Mouse (Mus musculus): Measurements from ENCODE around the gene Il6ra. TPM values are rescaled to one million over a fixed set of nuclear protein-coding genes. Genes with fewer than 3 reads are reported as not detected.

Il6ra gene
- polyA plus RNA-seq, 1 experiment from 2014 or later, result 1.1 TPM

- Histone ChIP-seq H3K9me3 (no peaks in the 10 kb centered on the region), H3K27ac (no peak overlapping the region), H3K4me2 (no peak overlapping the region), H3K4me3 (no peak overlapping the region), H3K27me3 (no peaks in the 10 kb centered on the region), H3K9ac (no peak overlapping the region), H3K4me1 (replicated peaks) (no peaks in the 10 kb centered on the region), H3K36me3 (peaks cover 67% of the 10 kb centered on the region)
- WGBS, result 90% methylated on average over 3 of the region's 3 CpGs
- ATAC-seq (ENCODE audit: low FRiP score), result no peak
Observed at GRCm38 (mm10) chr3:89936495-89936894, 23.5 kb upstream of the Il6ra start.

- no peak overlapping the region for H3K4me3 ChIP-seq
- H3K4me2 ChIP-seq, result no peak overlapping the region
- H3K36me3 ChIP-seq, result peaks cover 35% of the 10 kb centered on the region
- no peak for ATAC-seq (ENCODE audit: low FRiP score)
- 97% methylated on average over 2 of the region's 2 CpGs for WGBS
- H3K4me1 ChIP-seq (replicated peaks), result no peaks in the 10 kb centered on the region
- H3K27me3 ChIP-seq, result 0 out of 2 replicates have a peak, but pooled peaks cover 3% of the 10 kb centered on the region
- no peak overlapping the region for H3K9ac ChIP-seq
- H3K9me3 ChIP-seq, result no peaks in the 10 kb centered on the region
- H3K27ac ChIP-seq, result no peak overlapping the region
Observed at GRCm38 (mm10) chr3:89932925-89933324, 19.9 kb upstream of the Il6ra start.

DNA sequence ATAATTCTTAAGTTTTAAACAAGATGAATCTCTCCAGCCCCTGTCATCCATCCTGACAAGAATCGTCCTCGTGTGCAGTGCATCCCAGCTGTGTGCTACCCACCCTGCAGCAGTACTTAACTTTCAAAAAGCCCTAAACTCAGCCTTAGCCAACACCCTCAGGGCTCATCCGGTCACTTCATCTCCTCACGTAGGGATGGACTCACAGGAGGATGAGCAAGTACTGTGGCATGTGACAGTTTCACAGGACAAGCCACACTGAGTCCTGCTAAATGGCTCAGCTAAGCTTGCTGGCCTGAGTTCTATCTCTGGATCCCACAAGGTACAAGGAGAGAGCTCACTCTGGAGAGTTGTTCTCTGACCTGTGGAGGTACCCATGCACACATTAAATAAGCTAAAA lies 16.0 kb upstream of the Il6ra start:
- H3K4me1 ChIP-seq (replicated peaks), result no peaks in the 10 kb centered on the region
- ATAC-seq (ENCODE audit: low FRiP score), result no peak
- H3K27me3 ChIP-seq, result 0 out of 2 replicates have a peak, but pooled peaks cover 3% of the 10 kb centered on the region
- peaks cover 2% of the 10 kb centered on the region; the same call in 1 of the 2 replicates for H3K36me3 ChIP-seq
- no peak overlapping the region for H3K9ac ChIP-seq
- H3K4me2 ChIP-seq, result no peak overlapping the region
- H3K4me3 ChIP-seq, result no peak overlapping the region
- H3K9me3 ChIP-seq, result no peaks in the 10 kb centered on the region
- WGBS, result 78% methylated on average over 4 of the region's 4 CpGs
- no peak overlapping the region for H3K27ac ChIP-seq

DNA sequence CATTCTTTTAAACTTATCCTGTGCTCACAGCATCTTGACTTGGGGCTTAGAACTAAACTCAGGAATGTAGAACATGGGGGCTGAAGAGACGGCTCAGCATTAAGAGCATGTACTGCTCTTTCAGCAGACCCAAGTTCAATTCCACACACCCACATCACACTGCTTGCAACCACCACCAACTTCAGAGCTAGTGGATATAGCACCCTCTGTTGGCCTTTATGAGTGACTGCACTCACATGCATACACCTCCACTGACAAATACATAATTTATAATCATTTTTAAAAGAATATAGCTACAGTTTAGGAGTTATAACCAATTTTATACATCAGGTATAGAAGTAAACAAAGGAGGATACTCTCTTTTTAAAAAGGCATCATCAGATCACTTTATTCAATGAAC lies 13.4 kb upstream of the Il6ra start:
- no peak for ATAC-seq (ENCODE audit: low FRiP score)
- no peak overlapping the region for H3K4me3 ChIP-seq
- no peaks in the 10 kb centered on the region for H3K9me3 ChIP-seq
- no peaks in the 10 kb centered on the region for H3K36me3 ChIP-seq
- no peak overlapping the region for H3K4me2 ChIP-seq
- H3K9ac ChIP-seq, result no peak overlapping the region
- H3K27me3 ChIP-seq, result 0 out of 2 replicates have a peak, but pooled peaks cover 3% of the 10 kb centered on the region
- H3K4me1 ChIP-seq (replicated peaks), result no peaks in the 10 kb centered on the region
- 94% methylated on average over 1 of the region's 1 CpGs for WGBS
- H3K27ac ChIP-seq, result no peak overlapping the region

DNA sequence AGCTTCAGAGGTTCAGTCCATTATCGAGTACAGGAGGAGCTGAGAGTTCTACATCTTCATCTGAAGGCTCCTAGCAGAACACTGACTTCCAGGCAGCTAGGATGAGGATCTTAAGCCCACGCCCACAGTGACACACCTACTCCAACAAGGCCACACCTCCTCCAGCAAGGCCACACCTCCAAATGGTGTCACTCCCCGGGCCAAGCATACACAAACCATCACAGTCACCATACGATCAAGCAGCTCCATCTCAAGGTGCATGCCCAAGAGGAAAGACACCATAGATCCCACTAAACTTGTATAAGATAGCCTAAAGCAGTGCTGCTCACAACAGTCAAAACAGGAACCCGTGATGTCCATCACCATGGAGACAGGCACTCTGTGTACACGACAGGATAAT lies 7.7 kb upstream of the Il6ra start:
- Histone ChIP-seq H3K36me3 (no peaks in the 10 kb centered on the region), H3K9ac (no peak overlapping the region), H3K4me1 (replicated peaks) (no peaks in the 10 kb centered on the region), H3K4me2 (no peak overlapping the region), H3K9me3 (no peaks in the 10 kb centered on the region), H3K4me3 (no peak overlapping the region), H3K27ac (no peak overlapping the region), H3K27me3 (peaks cover 3% of the 10 kb centered on the region; the same call in 1 of the 2 replicates)
- WGBS, result 75% methylated on average over 6 of the region's 6 CpGs
- ATAC-seq (ENCODE audit: low FRiP score), result no peak

DNA sequence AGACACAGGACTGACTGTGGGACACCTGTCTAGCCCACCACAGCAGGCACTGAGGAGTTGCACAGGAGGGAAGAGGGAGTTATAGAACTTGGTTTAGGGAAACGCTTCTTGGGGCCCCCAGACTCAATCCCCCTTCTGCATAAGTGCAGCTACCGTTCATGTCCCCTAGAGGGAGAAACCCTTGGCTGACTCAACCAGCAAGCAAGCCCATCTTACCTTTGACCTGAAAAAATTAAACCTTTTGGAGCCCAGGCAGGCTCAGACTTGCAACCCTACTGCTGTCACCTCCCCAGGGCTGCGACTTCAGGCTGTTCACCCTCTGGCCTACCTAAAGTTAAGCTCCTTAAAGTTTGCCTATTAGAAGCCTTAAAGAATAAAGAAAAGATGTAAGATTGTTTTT lies 4.4 kb upstream of the Il6ra start:
- no peaks in the 10 kb centered on the region for H3K9me3 ChIP-seq
- no peak overlapping the region for H3K4me3 ChIP-seq
- WGBS, result 64% methylated on average over 3 of the region's 3 CpGs
- H3K9ac ChIP-seq, result no peak overlapping the region
- peaks cover 14% of the 10 kb centered on the region for H3K4me1 ChIP-seq (replicated peaks)
- no peak overlapping the region for H3K27ac ChIP-seq
- peaks cover 36% of the 10 kb centered on the region for H3K27me3 ChIP-seq
- H3K36me3 ChIP-seq, result no peaks in the 10 kb centered on the region
- no peak overlapping the region for H3K4me2 ChIP-seq
- ATAC-seq (ENCODE audit: low FRiP score), result no peak

DNA sequence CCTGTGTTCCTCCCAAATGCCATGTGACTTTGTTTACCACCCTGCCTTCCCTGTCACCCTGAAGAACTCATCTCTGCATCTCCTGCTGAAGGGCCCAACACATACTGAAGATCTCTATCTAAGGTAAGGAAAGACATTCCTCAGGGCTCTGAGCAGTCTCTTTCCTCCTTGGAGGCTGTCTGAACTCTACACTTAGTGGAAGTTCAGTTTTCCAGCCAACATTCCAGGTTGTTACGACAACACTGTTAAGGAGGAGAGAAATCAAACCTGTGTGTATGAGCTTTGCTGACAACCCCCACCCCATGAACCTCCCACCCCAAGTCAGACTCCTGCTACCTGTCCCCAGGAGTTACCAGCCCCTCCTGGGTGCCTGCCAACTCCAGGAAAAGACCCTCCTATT lies 3.6 kb upstream of the Il6ra start:
- Histone ChIP-seq H3K9me3 (no peaks in the 10 kb centered on the region), H3K4me3 (no peak overlapping the region), H3K4me1 (replicated peaks) (peaks cover 18% of the 10 kb centered on the region), H3K36me3 (no peaks in the 10 kb centered on the region), H3K27ac (no peak overlapping the region), H3K4me2 (no peak overlapping the region), H3K27me3 (peaks cover 44% of the 10 kb centered on the region), H3K9ac (no peak overlapping the region)
- WGBS, result 93% methylated on average over 1 of the region's 1 CpGs
- ATAC-seq (ENCODE audit: low FRiP score), result no peak

DNA sequence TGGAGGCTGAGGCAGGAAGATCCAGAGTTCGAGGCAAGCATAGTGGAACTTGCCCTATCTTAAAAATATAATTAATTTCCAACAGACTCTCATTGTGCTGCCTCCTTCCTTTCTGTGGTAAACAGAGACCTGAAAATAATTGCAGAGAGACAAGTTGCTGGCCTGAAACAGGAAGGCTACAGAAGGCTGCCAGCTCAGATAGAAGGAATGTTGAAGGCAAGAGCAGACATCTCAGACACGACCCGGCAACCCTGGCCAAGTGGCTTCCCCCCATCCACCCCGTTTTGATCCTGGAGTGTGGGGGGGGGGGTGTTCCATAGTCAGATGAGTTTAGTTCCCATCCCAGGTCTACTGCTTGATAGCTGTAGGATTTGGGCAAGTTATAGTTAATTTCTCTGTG lies 1.7 kb upstream of the Il6ra start:
- Histone ChIP-seq H3K9ac (no peak overlapping the region), H3K27ac (no peak overlapping the region), H3K4me3 (no peak overlapping the region), H3K36me3 (no peaks in the 10 kb centered on the region), H3K27me3 (peaks cover 55% of the 10 kb centered on the region), H3K9me3 (no peaks in the 10 kb centered on the region), H3K4me2 (no peak overlapping the region), H3K4me1 (replicated peaks) (peaks cover 18% of the 10 kb centered on the region)
- no peak for ATAC-seq (ENCODE audit: low FRiP score)
- WGBS, result 88% methylated on average over 4 of the region's 4 CpGs

DNA sequence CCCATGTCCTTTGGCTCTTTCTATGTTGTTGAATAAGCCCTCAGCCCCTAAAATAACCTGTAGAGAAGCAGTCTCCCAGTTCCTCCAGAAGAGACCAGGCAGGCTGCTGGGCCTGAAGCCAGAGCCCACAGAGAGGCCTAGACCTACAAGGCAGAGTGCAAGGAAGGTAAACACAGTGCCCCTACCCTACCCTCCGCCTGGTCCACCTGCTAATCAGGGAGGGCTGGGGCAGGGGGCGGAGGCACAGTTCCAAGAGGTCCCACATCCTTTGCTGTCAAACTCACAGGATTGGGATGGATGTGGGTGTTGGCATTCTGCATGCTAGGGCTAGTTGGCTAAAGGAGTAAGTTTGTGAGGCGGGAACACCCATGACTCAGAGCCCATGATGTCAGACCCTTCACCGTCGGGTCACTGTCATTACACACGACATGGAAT lies 871 bp downstream of the Il6ra start:
- no peak overlapping the region for H3K27ac ChIP-seq
- peaks cover 55% of the 10 kb centered on the region for H3K27me3 ChIP-seq
- H3K4me1 ChIP-seq (replicated peaks), result peaks cover 18% of the 10 kb centered on the region
- H3K4me3 ChIP-seq, result no peak overlapping the region; the same call in 1 of the 2 replicates
- no peaks in the 10 kb centered on the region for H3K36me3 ChIP-seq
- peak overlapping the region; percentile 97 for H3K4me2 ChIP-seq
- ATAC-seq (ENCODE audit: low FRiP score), result peak; percentile 50; the same call in 1 of the 2 replicates
- 37% methylated on average over 6 of the region's 6 CpGs for WGBS
- H3K9me3 ChIP-seq, result no peaks in the 10 kb centered on the region
- H3K9ac ChIP-seq, result no peak overlapping the region

GRCm38 (mm10) chr3:89911207-89911606 lies 1.8 kb downstream of the Il6ra start:
- 80% methylated on average over 3 of the region's 3 CpGs for WGBS

GRCm38 (mm10) chr3:89909703-89910542 lies 3.1 kb downstream of the Il6ra start:
- Histone ChIP-seq H3K4me3 (no peak overlapping the region), H3K4me2 (no peak overlapping the region), H3K27ac (no peak overlapping the region), H3K9ac (no peak overlapping the region), H3K4me1 (replicated peaks) (peaks cover 18% of the 10 kb centered on the region), H3K27me3 (peaks cover 44% of the 10 kb centered on the region), H3K9me3 (no peaks in the 10 kb centered on the region), H3K36me3 (no peaks in the 10 kb centered on the region)
- no peak for ATAC-seq (ENCODE audit: low FRiP score)
- 61% methylated on average over 5 of the region's 5 CpGs for WGBS

More at GRCm38 (mm10) chr3:89911207-89911606, 1.8 kb downstream of the Il6ra start:
- no peak for ATAC-seq (ENCODE audit: low FRiP score)
- Histone ChIP-seq H3K9ac (no peak overlapping the region), H3K4me2 (no peak overlapping the region), H3K4me1 (replicated peaks) (peaks cover 18% of the 10 kb centered on the region), H3K27ac (no peak overlapping the region), H3K27me3 (peaks cover 55% of the 10 kb centered on the region), H3K36me3 (no peaks in the 10 kb centered on the region), H3K4me3 (no peak overlapping the region), H3K9me3 (no peaks in the 10 kb centered on the region)

DNA sequence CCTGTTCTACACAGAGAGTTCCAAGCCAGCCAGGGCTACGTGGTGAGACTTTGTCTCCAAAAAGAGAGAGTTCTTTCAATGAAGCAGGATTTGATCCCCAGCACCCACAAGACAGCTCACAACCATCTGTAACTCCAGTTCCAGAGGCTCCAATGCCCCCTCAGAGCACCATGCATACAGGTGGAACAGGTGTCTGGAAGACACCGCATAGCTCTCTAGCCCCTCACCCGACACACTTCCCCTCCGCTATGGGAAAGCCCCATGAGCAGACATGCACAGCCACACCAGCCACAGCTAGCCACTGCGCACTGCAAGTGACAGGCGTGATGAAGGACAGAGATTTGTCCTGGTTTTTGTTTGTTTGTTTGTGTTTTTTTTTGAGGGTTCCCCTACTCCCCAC lies 4.2 kb downstream of the Il6ra start:
- H3K4me3 ChIP-seq, result no peak overlapping the region
- H3K27me3 ChIP-seq, result peaks cover 33% of the 10 kb centered on the region
- ATAC-seq (ENCODE audit: low FRiP score), result no peak
- H3K9me3 ChIP-seq, result no peaks in the 10 kb centered on the region
- H3K4me1 ChIP-seq (replicated peaks), result peaks cover 18% of the 10 kb centered on the region
- no peak overlapping the region for H3K4me2 ChIP-seq
- H3K36me3 ChIP-seq, result no peaks in the 10 kb centered on the region
- H3K9ac ChIP-seq, result no peak overlapping the region
- H3K27ac ChIP-seq, result no peak overlapping the region
- WGBS, result 85% methylated on average over 6 of the region's 6 CpGs

GRCm38 (mm10) chr3:89907846-89908245 lies 5.2 kb downstream of the Il6ra start:
- 82% methylated on average over 3 of the region's 3 CpGs for WGBS
- no peaks in the 10 kb centered on the region for H3K36me3 ChIP-seq
- H3K27ac ChIP-seq, result no peak overlapping the region
- peaks cover 8% of the 10 kb centered on the region for H3K4me1 ChIP-seq (replicated peaks)
- no peak overlapping the region for H3K4me2 ChIP-seq
- no peak overlapping the region for H3K9ac ChIP-seq
- no peak for ATAC-seq (ENCODE audit: low FRiP score)
- no peaks in the 10 kb centered on the region for H3K9me3 ChIP-seq
- no peak overlapping the region for H3K4me3 ChIP-seq
- H3K27me3 ChIP-seq, result peaks cover 25% of the 10 kb centered on the region

All from hindbrain, embryonic 13.5 days (tissue).